Mouse (Mus musculus): ENCODE data around the gene Spg21. TPM values are rescaled to one million over a fixed set of nuclear protein-coding genes. Genes with fewer than 3 reads are reported as not detected.

Spg21 gene
- 138 and 159 TPM in 2 replicates for polyA plus RNA-seq (2015; fragmentation: Nextera tagmentation; extraction: Ambion mirVana)

DNA sequence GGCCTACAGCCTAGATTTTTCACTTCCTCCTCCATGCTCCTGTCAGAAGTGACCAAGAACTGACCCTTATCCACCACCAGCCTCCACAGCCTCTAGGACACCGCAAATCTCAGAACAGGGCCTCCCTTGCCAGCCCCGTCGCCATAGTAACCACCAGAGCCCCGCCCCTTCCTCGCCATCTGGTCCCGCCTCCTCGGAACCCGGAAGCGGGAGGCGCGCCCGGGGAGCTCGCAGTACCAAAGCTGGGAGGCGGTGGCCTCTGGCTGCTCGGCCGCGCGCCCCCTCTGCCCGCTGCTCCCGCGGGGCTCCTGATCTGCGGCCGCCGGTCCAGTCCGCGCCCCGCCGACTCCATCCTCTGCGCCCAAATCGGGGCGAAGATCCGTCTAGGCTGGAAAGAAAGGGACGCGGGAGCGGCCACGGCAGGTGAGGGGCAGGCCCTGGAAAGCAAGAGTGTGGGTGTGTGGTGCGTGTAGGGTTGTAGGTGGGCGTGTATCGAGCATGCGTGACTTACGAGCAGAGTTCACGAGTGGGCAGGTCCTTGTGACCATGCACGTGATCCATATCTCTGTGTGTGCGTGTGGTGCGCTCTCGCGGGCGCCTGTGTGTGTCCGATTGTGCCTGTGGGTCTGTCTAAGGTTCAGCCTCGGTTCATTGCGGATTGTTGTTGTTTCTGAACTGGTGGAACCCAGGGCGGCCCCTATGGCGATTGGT is at the start of gene Spg21:
Gene Spg21 (plus strand): TSS at position 216 of the 711 bp plus-strand sequence.
- Histone ChIP-seq H3K4me1 (replicated peaks; ENCODE audit: control insufficient read depth, insufficient read depth, low read length) (peaks cover 22% of the 10 kb centered on the region), H3K36me3 (ENCODE audit: control insufficient read depth, insufficient read depth) (peaks cover 7% of the 10 kb centered on the region), H3K27me3 (replicated peaks; ENCODE audit: control insufficient read depth, insufficient read depth, low read length) (no peaks in the 10 kb centered on the region), H3K4me2 (ENCODE audit: low read length) (peak within 1 kb of the TSS; percentile 63), H3K4me3 (replicated peaks; ENCODE audit: low read length) (peak within 1 kb of the TSS; percentile 58), H3K9me3 (ENCODE audit: control insufficient read depth, low read length) (no peaks in the 10 kb centered on the region), H3K9ac (replicated peaks; ENCODE audit: low read depth, low read length) (peak within 1 kb of the TSS; percentile 78), H3K27ac (ENCODE audit: low read length) (peak within 1 kb of the TSS; percentile 72)
- under 1% methylated on average over 52 of the region's 53 CpGs for WGBS
- peak; percentile 97 for ATAC-seq

DNA sequence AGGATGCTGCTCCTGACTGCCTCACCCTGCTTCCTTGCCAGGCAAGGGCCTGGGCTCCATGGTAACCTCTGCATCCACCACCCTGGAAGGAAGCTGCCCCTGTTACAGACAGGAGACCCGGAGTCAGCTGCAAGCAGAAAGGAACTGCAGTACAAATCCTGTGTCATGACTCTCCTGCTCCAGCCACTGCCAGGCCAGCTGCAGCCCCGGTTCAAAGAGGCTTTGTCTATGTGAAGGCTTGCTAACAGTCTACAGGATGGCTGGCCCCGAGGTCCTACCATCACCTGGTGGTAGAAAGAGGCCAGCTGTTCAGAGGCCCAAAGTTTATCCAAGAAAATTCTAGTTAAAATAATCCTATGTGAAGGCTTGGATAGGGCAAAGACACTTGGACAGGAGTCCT is 49.4 kb upstream of the Spg21 start:
- WGBS = 72% methylated on average over 3 of the region's 3 CpGs

DNA sequence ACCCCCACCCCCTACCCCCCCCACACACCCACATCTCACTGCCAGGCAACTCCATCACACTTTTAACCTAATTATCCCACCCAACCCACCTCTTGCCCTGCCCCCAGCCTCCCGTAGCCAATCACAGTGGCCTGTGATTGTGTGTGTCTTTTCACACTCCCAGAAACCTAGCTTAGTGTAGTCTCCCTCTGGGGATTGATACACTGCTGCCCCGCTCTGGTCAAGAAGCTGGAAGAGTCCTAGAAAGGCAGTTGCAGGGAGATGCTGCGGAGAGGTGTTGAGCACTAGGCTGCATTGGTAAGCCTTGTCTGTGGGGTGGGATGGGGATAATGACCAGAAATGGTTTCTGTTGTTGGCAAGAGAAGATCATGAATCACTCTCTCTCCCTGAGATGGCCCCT is 43.0 kb upstream of the Spg21 start:
- Histone ChIP-seq H3K4me2 (ENCODE audit: low read length) (no peak overlapping the region), H3K4me1 (replicated peaks; ENCODE audit: control insufficient read depth, insufficient read depth, low read length) (no peaks in the 10 kb centered on the region), H3K36me3 (ENCODE audit: control insufficient read depth, insufficient read depth) (no peaks in the 10 kb centered on the region), H3K9me3 (ENCODE audit: control insufficient read depth, low read length) (no peaks in the 10 kb centered on the region), H3K27me3 (replicated peaks; ENCODE audit: control insufficient read depth, insufficient read depth, low read length) (no peaks in the 10 kb centered on the region), H3K27ac (ENCODE audit: low read length) (no peak overlapping the region), H3K9ac (replicated peaks; ENCODE audit: low read depth, low read length) (no peak overlapping the region), H3K4me3 (replicated peaks; ENCODE audit: low read length) (no peak overlapping the region)
- ATAC-seq = no peak
- 40% methylated on average over 3 of the region's 3 CpGs for WGBS

More for the DNA sequence above, 49.4 kb upstream of the Spg21 start:
- Histone ChIP-seq H3K27ac (ENCODE audit: low read length) (no peak overlapping the region), H3K9ac (replicated peaks; ENCODE audit: low read depth, low read length) (no peak overlapping the region), H3K27me3 (replicated peaks; ENCODE audit: control insufficient read depth, insufficient read depth, low read length) (no peaks in the 10 kb centered on the region), H3K4me1 (replicated peaks; ENCODE audit: control insufficient read depth, insufficient read depth, low read length) (no peaks in the 10 kb centered on the region), H3K4me2 (ENCODE audit: low read length) (no peak overlapping the region), H3K9me3 (ENCODE audit: control insufficient read depth, low read length) (no peaks in the 10 kb centered on the region), H3K36me3 (ENCODE audit: control insufficient read depth, insufficient read depth) (no peaks in the 10 kb centered on the region), H3K4me3 (replicated peaks; ENCODE audit: low read length) (no peak overlapping the region)
- ATAC-seq = no peak

DNA sequence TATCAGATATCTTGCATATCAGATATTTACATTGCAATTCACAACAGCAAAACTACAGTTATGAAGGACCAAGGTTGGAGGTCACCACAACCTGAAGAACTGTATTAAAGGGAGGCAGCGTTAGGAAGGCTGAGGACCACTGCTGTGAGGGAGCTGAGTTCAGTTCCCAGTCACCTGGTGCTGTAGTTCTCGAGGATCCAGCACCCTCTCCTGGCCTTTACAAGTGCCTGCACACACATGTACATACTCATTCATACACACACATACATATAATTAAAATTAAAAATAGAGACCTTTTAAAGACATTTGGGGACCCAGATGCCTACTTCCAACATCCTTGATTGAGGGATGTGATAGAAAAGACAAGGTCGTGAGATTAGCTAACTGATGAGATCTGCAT is 41.1 kb upstream of the Spg21 start:
- Histone ChIP-seq H3K4me2 (ENCODE audit: low read length) (no peak overlapping the region), H3K36me3 (ENCODE audit: control insufficient read depth, insufficient read depth) (no peaks in the 10 kb centered on the region), H3K9me3 (ENCODE audit: control insufficient read depth, low read length) (no peaks in the 10 kb centered on the region), H3K9ac (replicated peaks; ENCODE audit: low read depth, low read length) (no peak overlapping the region), H3K4me1 (replicated peaks; ENCODE audit: control insufficient read depth, insufficient read depth, low read length) (no peaks in the 10 kb centered on the region), H3K27me3 (replicated peaks; ENCODE audit: control insufficient read depth, insufficient read depth, low read length) (no peaks in the 10 kb centered on the region), H3K4me3 (replicated peaks; ENCODE audit: low read length) (no peak overlapping the region), H3K27ac (ENCODE audit: low read length) (no peak overlapping the region)
- ATAC-seq = no peak
- WGBS = 70% methylated on average over 3 of the region's 3 CpGs

DNA sequence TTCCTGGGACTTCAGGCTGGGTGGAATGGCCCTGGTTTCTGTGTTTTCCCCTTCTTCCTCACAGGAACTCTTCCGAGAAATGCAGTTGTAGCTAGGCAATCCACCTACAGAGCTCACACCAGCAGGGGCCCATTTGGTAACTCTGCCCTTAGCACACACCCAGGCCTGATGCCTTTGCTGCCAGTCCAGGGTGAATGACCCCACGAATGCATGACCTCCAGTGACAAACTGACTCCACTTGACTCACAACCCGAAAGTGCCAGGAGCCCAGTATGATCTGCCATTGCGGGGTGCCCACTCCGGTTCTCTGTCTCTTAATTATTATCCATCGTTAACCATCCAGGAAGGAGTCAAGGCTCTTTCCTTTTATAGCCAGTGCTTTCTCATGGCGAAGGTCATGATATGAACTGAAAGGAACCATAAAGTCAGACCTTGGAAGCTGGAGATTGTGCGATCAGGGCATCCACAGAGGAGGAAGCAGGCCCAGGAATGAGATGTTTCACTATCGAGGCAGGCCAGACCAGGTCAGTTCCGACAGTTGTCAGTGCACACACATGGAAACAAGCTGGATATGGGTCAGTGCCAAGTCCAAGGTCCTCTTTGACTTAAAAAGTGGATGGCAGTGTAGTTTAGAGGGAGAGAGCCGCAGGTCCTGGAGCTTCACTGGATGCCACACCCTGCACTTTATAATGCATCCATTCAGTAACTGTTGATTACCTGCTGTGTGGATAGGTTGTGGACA is 37.8 kb upstream of the Spg21 start, which contains the start of gene Slc51b:
Gene Slc51b (minus strand): TSS at position 196 of the 742 bp plus-strand sequence.
- H3K36me3 ChIP-seq (ENCODE audit: control insufficient read depth, insufficient read depth) = no peaks in the 10 kb centered on the region
- ATAC-seq = no peak
- H3K4me3 ChIP-seq (replicated peaks; ENCODE audit: low read length) = no peak within 1 kb of the TSS
- H3K9ac ChIP-seq (replicated peaks; ENCODE audit: low read depth, low read length) = no peak within 1 kb of the TSS
- H3K4me2 ChIP-seq (ENCODE audit: low read length) = no peak within 1 kb of the TSS
- no peaks in the 10 kb centered on the region for H3K27me3 ChIP-seq (replicated peaks; ENCODE audit: control insufficient read depth, insufficient read depth, low read length)
- 82% methylated on average over 11 of the region's 11 CpGs for WGBS
- H3K4me1 ChIP-seq (replicated peaks; ENCODE audit: control insufficient read depth, insufficient read depth, low read length) = no peaks in the 10 kb centered on the region
- no peak within 1 kb of the TSS for H3K27ac ChIP-seq (ENCODE audit: low read length)
- no peaks in the 10 kb centered on the region for H3K9me3 ChIP-seq (ENCODE audit: control insufficient read depth, low read length)

DNA sequence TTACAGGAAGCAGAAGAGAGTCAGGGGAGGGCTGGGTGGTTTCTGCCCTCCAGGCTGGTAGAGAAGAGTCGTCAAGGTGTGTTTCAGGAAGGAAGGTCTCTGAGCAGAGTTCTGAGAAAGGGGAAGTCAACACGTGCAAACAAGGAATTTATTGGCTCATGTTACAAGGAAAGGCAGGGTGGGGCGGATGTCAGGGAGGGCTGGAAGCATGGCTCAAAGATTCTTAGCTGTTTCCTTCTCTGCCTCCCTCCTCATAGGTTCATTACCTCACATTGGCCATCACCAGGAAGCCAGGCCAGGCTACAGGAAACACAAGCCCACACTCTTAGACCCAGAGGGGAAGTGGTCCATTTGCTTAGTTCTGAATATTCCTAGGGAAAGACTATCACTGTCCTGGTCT is 36.4 kb upstream of the Spg21 start:
- H3K27ac ChIP-seq (ENCODE audit: low read length) = no peak overlapping the region
- H3K4me2 ChIP-seq (ENCODE audit: low read length) = no peak overlapping the region
- no peaks in the 10 kb centered on the region for H3K9me3 ChIP-seq (ENCODE audit: control insufficient read depth, low read length)
- no peak for ATAC-seq
- no peak overlapping the region for H3K9ac ChIP-seq (replicated peaks; ENCODE audit: low read depth, low read length)
- H3K4me1 ChIP-seq (replicated peaks; ENCODE audit: control insufficient read depth, insufficient read depth, low read length) = no peaks in the 10 kb centered on the region
- H3K27me3 ChIP-seq (replicated peaks; ENCODE audit: control insufficient read depth, insufficient read depth, low read length) = no peaks in the 10 kb centered on the region
- WGBS = 52% methylated on average over 3 of the region's 3 CpGs
- H3K36me3 ChIP-seq (ENCODE audit: control insufficient read depth, insufficient read depth) = no peaks in the 10 kb centered on the region
- H3K4me3 ChIP-seq (replicated peaks; ENCODE audit: low read length) = no peak overlapping the region

DNA sequence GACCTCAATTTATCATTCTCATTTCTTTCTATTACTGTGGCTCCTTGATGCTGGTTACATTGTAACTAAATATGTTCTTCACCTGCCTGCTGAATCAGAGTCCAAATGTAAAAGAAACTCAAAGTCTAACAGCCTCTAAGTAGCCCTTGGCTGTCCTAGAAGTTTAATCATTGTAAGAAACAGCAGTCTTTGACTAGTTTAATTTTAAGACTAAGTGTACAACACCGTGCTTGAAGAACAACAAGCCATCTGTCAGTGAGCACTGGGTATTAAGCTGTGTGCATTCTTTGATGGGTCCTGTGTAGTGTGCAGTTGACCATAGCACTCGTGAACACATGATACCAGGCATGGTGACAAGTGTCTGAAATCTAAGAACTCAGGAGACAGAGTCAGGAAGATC is 33.2 kb upstream of the Spg21 start:
- H3K4me2 ChIP-seq (ENCODE audit: low read length) = no peak overlapping the region
- no peak overlapping the region for H3K9ac ChIP-seq (replicated peaks; ENCODE audit: low read depth, low read length)
- H3K9me3 ChIP-seq (ENCODE audit: control insufficient read depth, low read length) = no peaks in the 10 kb centered on the region
- H3K27me3 ChIP-seq (replicated peaks; ENCODE audit: control insufficient read depth, insufficient read depth, low read length) = no peaks in the 10 kb centered on the region
- H3K4me3 ChIP-seq (replicated peaks; ENCODE audit: low read length) = no peak overlapping the region
- ATAC-seq = no peak
- no peaks in the 10 kb centered on the region for H3K36me3 ChIP-seq (ENCODE audit: control insufficient read depth, insufficient read depth)
- H3K27ac ChIP-seq (ENCODE audit: low read length) = no peak overlapping the region
- 64% methylated on average over 2 of the region's 2 CpGs for WGBS
- no peaks in the 10 kb centered on the region for H3K4me1 ChIP-seq (replicated peaks; ENCODE audit: control insufficient read depth, insufficient read depth, low read length)

DNA sequence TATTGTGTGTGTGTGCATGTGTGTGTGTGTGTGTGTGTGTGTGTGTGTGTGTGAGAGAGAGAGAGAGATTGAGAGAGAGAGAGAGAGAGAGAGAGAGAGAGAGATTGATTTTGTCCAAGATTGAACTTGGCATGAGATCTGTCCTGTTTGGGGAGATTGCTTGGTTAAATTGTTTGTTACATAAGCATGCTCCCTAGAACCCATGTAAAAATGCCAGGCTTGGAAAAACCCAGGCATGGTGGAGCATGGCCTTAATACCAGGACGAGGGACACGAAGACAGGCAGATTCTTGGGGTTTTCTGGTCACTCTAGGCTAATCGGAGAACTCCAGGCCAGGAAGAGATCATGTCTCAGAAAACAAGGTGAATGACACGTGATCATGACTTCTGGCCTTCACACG is 32.7 kb upstream of the Spg21 start:
- 82% methylated on average over 5 of the region's 5 CpGs for WGBS
- no peaks in the 10 kb centered on the region for H3K9me3 ChIP-seq (ENCODE audit: control insufficient read depth, low read length)
- no peak overlapping the region for H3K4me2 ChIP-seq (ENCODE audit: low read length)
- H3K27ac ChIP-seq (ENCODE audit: low read length) = no peak overlapping the region
- H3K27me3 ChIP-seq (replicated peaks; ENCODE audit: control insufficient read depth, insufficient read depth, low read length) = no peaks in the 10 kb centered on the region
- H3K4me3 ChIP-seq (replicated peaks; ENCODE audit: low read length) = no peak overlapping the region
- H3K36me3 ChIP-seq (ENCODE audit: control insufficient read depth, insufficient read depth) = no peaks in the 10 kb centered on the region
- H3K4me1 ChIP-seq (replicated peaks; ENCODE audit: control insufficient read depth, insufficient read depth, low read length) = no peaks in the 10 kb centered on the region
- ATAC-seq = no peak
- H3K9ac ChIP-seq (replicated peaks; ENCODE audit: low read depth, low read length) = no peak overlapping the region

DNA sequence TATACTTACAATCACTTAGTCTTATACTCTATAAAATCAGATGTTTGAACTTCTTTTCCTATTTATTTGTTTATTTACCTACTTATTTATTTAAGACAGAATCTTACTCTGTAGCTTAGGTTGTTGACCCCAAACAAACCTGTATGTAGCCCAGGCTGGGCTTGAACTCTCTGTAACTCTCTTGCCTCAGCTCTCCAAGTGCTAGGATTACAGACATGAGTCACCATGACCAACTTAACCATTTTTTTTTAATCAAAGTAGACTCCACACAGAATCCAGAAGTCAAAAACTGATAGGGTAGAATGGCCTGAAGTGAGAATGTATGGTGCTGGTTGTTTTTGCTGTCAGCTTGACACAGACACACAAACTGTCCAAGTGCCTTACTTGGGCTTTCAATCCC is 30.3 kb upstream of the Spg21 start:
- Histone ChIP-seq H3K27ac (ENCODE audit: low read length) (no peak overlapping the region), H3K36me3 (ENCODE audit: control insufficient read depth, insufficient read depth) (no peaks in the 10 kb centered on the region)
- ATAC-seq = no peak

More for the DNA sequence above, 30.3 kb upstream of the Spg21 start:
- no peak overlapping the region for H3K4me3 ChIP-seq (replicated peaks; ENCODE audit: low read length)
- H3K27me3 ChIP-seq (replicated peaks; ENCODE audit: control insufficient read depth, insufficient read depth, low read length) = no peaks in the 10 kb centered on the region
- no peaks in the 10 kb centered on the region for H3K9me3 ChIP-seq (ENCODE audit: control insufficient read depth, low read length)
- no peak overlapping the region for H3K4me2 ChIP-seq (ENCODE audit: low read length)
- no peak overlapping the region for H3K9ac ChIP-seq (replicated peaks; ENCODE audit: low read depth, low read length)
- no peaks in the 10 kb centered on the region for H3K4me1 ChIP-seq (replicated peaks; ENCODE audit: control insufficient read depth, insufficient read depth, low read length)
